Mouse (Mus musculus) megakaryocyte, adult 5-6 weeks (primary cell): ENCODE results near the gene Ola1. TPM values are rescaled to one million over a fixed set of nuclear protein-coding genes. Genes with fewer than 3 reads are reported as not detected.

ENCODE experiments used
- total RNA-seq, 2 experiments: library from RNA; stranded (forward) in 1 of 2; stranded (reverse) in 1 of 2; fragments of 153-499, 151-499 nt in 1 of 2; fragments of 221-1000, 200-1000 nt in 1 of 2; gene quantifications; 2 replicates each; pipeline versions ENCODE4 v1.2.3 to v1.2.4; 2015 to 2017

Ola1 gene
- total RNA-seq, 2 experiments from 2014 or later = 82.6 to 87.6 TPM

Other genes starting within 250 kb of the Ola1 start
- gene Sp3, start 238.5 kb downstream of the Ola1 start, total RNA-seq (2015) = 196 and 198 TPM in 2 replicates
- 220 and 269 TPM in 2 replicates for gene Sp3, start 238.5 kb downstream of the Ola1 start, total RNA-seq (2017)
- not detected in 2 replicates for gene Gm11084, start 232.2 kb downstream of the Ola1 start, total RNA-seq (2015)
- gene Gm11084, start 232.2 kb downstream of the Ola1 start, total RNA-seq (2017) = not detected in 2 replicates
- gene Sp9, start 53.0 kb upstream of the Ola1 start, total RNA-seq (2015) = not detected in 2 replicates
- gene Sp9, start 53.0 kb upstream of the Ola1 start, total RNA-seq (2017) = not detected in 2 replicates
- 9.0 and 9.5 TPM in 2 replicates for gene Scrn3, start 93.7 kb upstream of the Ola1 start, total RNA-seq (2015)
- gene Scrn3, start 93.7 kb upstream of the Ola1 start, total RNA-seq (2017) = 8.0 and 15.7 TPM in 2 replicates
- gene Cir1, start 93.8 kb upstream of the Ola1 start, total RNA-seq (2015) = 13.6 and 14.0 TPM in 2 replicates
- gene Cir1, start 93.8 kb upstream of the Ola1 start, total RNA-seq (2017) = 15.2 and 17.2 TPM in 2 replicates
- 3.2 and 6.0 TPM in 2 replicates for gene Gpr155, start 167.6 kb upstream of the Ola1 start, total RNA-seq (2015)
- gene Gpr155, start 167.6 kb upstream of the Ola1 start, total RNA-seq (2017) = 2.5 and 6.3 TPM in 2 replicates